Mouse (Mus musculus) forebrain, embryonic 14.5 days (tissue): ENCODE data around the gene Esp16. TPM values are rescaled to one million over a fixed set of nuclear protein-coding genes. Genes with fewer than 3 reads are reported as not detected.
"Not testable (repeated sequence)": the region's sequence is repeated elsewhere in the genome, so short reads cannot be mapped to it uniquely, and the experiment has no call there.

Experiments
- ATAC-seq: fragments of 200-750 bp; cut with Nextera tagmentation; 2 replicates; pipeline ENCODE4 v1.8.0; 2017; ENCODE audit warnings: mild to moderate bottlenecking, moderate library complexity
- DNase-seq: peaks from one replicate; pipeline ENCODE4 v3.0.0-alpha.2; 2015; ENCODE audit warnings: low spot score
- H3K27ac ChIP-seq: fragments of 300-500 bp; sonication (generic); 2 replicates; pipeline ENCODE4 v1.5.1; 2014; ENCODE audit warnings: low read depth, mild to moderate bottlenecking, control low read depth, low read length, moderate library complexity
- H3K27me3 ChIP-seq: fragments of 300-500 bp; sonication (generic); replicated peaks from 2 replicates; pipeline ENCODE4 v1.6.1; 2014; ENCODE audit warnings: low read length, control low read depth, mixed read lengths; ENCODE audit not compliant: control insufficient read depth, insufficient read depth
- H3K36me3 ChIP-seq: fragments of 300-500 bp; sonication (generic); 2 replicates; pipeline ENCODE4 v1.6.1; 2014; ENCODE audit warnings: low read length, control low read depth; ENCODE audit not compliant: control insufficient read depth, insufficient read depth
- H3K4me1 ChIP-seq: fragments of 300-500 bp; sonication (generic); 2 replicates; pipeline ENCODE4 v1.6.1; 2014; ENCODE audit warnings: antibody characterized with exemption, low read length, control low read depth; ENCODE audit not compliant: control insufficient read depth, insufficient read depth
- H3K4me2 ChIP-seq: fragments of 300-500 bp; sonication (generic); 2 replicates; pipeline ENCODE4 v1.6.1; 2014; ENCODE audit warnings: mild to moderate bottlenecking, control low read depth, low read length
- H3K4me3 ChIP-seq: fragments of 300-500 bp; sonication (generic); 2 replicates; pipeline ENCODE4 v1.5.1; 2014; ENCODE audit warnings: low read depth, low read length, control low read depth
- H3K9ac ChIP-seq: fragments of 300-500 bp; sonication (generic); 2 replicates; pipeline ENCODE4 v1.6.1; 2014; ENCODE audit warnings: mild to moderate bottlenecking, low read length, control low read depth, moderate library complexity
- H3K9me3 ChIP-seq: fragments of 300-500 bp; sonication (generic); replicated peaks from 2 replicates; pipeline ENCODE4 v1.6.1; 2016; ENCODE audit warnings: low read length, control low read depth, mixed read lengths; ENCODE audit not compliant: control insufficient read depth
- WGBS: fragments of 180-500 bp; shearing (Covaris S2); extraction: QIAGEN DNeasy Blood & Tissue Kit; methylation state at CpG from one replicate; pipeline ENCODE4 v1.1.7; 2014; 5-methylcytosine and 5-hydroxymethylcytosine counted together
- polyA plus RNA-seq: library from polyadenylated mRNA; unstranded; fragments of >200 nt; fragmentation: Nextera tagmentation; extraction: Ambion mirVana; gene quantifications from 2 replicates; pipeline ENCODE4 v1.2.1, GENCODE M21; 2014

The Esp16 gene
- not detected in 2 replicates for polyA plus RNA-seq

DNA sequence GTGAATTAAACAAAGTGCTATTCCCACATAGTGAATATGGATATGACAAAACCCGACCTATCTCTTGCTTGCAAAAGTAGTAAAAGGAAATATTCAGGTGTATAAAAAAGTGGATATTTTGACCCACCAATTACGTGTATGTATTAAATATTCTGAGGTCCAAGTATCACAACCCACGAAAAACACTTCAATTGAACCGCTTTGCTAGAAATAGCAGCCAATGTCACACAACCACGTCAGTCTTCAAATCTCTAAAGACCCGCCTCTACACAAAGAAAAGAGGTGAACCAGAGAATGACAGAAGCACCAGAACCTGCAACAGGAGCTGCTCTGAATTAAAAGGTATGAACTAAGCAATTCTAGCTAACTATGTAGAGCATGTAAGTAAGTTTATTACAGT lies at the start of gene Esp16:
Gene Esp16, plus strand, starts transcription at position 301 of the 400 bp plus-strand sequence.
- DNase-seq, ATAC-seq, H3K4me1 ChIP-seq, H3K9ac ChIP-seq, H3K27me3 ChIP-seq, H3K36me3 ChIP-seq, H3K4me3 ChIP-seq, H3K9me3 ChIP-seq, H3K4me2 ChIP-seq, H3K27ac ChIP-seq: not testable (repeated sequence)
- 73% methylated on average over 6 of the region's 6 CpGs for WGBS

DNA sequence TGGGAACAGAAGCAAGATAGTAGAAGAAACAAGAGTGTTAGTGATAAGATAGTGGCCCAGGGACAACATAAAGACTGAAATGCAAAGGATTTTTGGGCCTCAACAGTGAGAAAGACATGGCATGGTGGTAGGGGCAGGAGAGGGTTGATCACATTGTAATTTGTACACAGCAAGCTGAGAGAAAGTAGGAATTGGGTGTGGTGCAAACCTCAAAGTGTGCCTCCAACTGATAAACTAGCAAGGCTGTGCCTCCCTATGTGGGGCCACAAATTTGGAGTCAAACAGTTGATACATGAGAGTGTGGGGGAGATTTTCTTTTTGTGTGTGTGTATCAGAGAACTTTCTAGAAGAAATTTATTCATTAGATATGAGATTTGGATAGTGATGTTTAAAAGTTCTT lies 37.9 kb upstream of the Esp16 start:
- not testable (repeated sequence) for H3K4me3 ChIP-seq, ATAC-seq, DNase-seq, H3K4me1 ChIP-seq, H3K27ac ChIP-seq, H3K27me3 ChIP-seq, H3K36me3 ChIP-seq, H3K9me3 ChIP-seq, H3K9ac ChIP-seq, H3K4me2 ChIP-seq

Other genes with a start within 250 kb of the Esp16 start
- not detected in 2 replicates for gene Esp18, start 129.8 kb upstream of the Esp16 start, polyA plus RNA-seq
- not detected in 2 replicates for gene Esp15, start 104.8 kb downstream of the Esp16 start, polyA plus RNA-seq